Mouse (Mus musculus) 416B (cell line): ENCODE measurements around the gene Paqr3.

Experiments used
- DNase-seq: peaks from one replicate; pipeline ENCODE4 v3.0.0; 2011; ENCODE audit warnings: low read depth

The Paqr3 gene

GRCm38 (mm10) chr5:97111207-97111910 lies at the start of gene Paqr3:
Paqr3 (minus strand) TSS chr5:97111596.
- peak; percentile 97 for DNase-seq

- no peak for DNase-seq
Observed at GRCm38 (mm10) chr5:97154688-97155087, 43.3 kb upstream of the Paqr3 start.

GRCm38 (mm10) chr5:97135331-97135730 lies 23.9 kb upstream of the Paqr3 start:
- no peak for DNase-seq

GRCm38 (mm10) chr5:97129589-97129988 lies 18.2 kb upstream of the Paqr3 start:
- no peak for DNase-seq

DNA sequence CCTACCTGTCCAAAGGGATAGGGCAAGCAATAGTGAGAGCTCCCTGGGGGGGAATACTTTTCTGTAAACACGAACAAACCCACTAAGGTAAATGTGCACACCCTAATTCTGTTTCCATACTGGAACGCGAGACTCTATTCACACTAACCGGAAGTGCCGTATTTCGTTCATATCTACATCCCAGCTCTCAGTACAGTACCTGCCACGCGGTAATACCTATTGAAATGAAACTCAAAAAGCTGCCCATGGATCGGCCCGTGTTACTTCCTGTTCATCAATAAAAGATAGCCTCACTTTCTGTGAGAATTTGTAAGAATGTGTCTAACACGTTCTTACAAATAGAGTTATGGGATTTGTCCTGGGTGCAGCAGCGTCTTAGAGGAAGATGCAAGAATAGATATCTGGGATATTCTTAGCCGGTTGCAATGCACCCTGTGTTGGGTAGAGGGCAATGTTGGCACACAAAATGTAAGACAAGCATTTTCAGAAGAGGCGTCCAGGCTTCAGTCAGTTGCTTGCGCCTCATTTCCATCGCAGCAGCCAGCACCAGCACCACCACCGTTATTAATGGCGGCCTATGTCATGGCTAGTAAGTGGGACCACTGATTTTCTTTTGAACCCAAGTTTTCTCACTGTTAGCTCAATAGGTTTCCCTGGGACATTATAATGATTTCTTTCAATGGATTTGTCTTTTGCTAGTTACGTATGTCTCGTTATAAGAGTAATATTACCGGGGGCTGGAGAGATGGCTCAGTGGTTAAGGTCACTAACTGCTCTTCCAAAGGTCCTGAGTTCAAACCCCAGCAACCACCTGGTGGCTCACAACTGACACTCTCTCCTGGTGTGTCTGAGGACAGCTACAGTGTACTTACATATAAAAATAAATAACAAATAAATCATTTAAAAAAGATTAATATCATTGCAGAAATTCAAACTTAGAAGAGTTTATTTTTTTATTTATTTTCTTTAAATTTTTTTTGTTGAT lies 17.1 kb upstream of the Paqr3 start:
- peak; percentile 77 for DNase-seq

DNA sequence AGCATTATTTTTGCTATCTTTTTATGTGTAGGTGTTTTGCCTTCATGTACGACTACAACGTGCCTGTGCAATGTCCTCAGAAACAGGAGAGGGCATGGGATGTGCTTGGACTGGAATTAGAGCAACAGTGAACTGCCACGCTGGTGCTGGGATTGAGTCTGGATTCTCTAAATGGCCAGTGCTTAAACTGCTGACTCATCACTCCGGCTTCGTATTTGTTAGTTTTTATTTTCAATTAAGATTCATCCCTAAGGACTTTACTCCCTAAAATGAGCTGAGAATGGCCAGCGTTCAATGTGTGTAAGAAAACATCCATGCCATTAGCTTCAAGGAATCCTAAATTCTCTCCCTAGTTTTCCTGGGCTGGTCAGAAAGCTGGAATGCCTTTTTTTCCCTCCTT lies 15.9 kb upstream of the Paqr3 start:
- DNase-seq = no peak

- DNase-seq = peak; percentile 38
Observed at GRCm38 (mm10) chr5:97126005-97126404, 14.6 kb upstream of the Paqr3 start.

DNA sequence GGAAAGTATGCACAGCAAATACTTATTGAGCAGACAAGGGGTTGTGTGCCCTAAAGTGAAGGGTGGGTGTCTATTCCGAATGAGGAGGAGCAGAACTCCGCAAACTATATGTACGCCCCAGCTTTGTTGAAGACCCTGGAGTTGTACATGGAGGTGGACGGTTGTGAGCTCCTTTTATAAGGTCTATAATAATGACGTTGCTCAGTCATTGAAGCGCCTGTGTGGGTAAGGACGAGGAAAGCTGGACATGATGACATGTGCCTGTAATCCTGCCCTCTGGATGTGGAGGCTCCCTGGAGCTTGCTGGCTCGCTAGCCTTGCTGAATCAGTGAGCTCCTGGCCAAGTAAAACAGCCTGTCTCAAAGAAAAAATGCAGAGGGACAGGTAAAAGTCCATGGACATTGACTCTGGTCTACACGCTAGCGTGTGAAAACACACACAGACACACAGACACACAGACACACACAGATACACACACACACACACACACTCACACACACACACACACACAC lies 14.1 kb upstream of the Paqr3 start:
- no peak for DNase-seq

DNA sequence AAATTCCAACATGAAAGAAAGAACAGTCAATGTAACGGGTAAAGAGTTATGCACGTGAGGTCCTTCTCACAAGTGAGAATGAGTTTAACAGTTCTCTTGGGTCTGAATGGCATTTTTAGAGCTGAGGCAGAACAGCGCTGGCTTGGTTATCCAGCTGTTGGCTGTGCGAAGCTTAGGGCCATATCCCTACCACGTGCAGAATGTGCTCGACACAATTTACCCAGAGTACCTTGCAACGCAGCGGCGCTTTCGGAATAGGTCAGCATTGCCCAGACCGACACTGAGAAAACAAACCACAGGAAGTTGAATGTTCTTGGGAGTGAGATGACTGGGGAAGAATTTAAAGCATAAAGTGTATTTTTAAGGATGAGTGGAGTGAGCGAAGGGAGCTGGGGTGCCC lies 13.6 kb upstream of the Paqr3 start:
- no peak for DNase-seq

- no peak for DNase-seq
Observed at GRCm38 (mm10) chr5:97110697-97111096, 699 bp downstream of the Paqr3 start.

DNA sequence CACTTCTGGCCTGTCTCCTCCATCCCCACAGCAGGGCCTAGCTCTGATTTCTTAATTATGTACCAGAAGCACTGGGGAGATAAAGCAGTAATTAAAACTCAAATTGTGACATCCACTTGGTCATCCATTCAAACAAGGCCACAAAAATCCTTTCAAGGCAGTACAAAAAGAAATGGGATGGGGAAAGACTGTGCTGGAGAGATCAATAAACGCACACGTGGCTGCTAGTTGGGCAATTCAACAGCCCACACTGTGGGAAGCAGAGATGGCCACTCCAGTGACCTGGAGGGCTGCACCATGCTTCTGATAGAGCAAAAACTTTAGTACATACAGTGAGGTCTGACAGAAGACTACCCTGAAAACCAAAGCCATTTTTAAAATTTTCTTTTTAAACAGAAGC lies 1.3 kb downstream of the Paqr3 start:
- no peak for DNase-seq

DNA sequence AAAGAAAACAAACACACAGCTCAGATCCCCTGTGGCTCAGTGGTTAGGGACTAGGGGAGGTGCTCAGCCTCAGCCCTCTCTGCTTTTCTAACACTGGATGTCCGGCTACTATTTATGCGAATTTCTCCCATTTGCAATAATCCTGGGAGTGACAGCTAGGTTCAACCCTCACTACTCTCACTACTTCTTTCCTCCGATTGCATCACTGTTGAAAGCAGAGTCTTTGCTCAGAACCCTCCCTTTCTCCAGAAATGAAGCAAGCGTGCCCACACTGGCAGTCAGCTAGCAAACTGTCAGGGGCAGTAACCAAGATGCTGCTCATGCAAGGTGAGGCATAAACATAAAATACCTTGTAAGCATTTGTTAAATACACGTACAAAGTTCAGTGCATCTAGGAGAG lies 3.1 kb downstream of the Paqr3 start:
- DNase-seq = peak; percentile 19

- no peak for DNase-seq
Observed at GRCm38 (mm10) chr5:97099954-97100353, 11.4 kb downstream of the Paqr3 start.

GRCm38 (mm10) chr5:97097631-97098041 lies 13.8 kb downstream of the Paqr3 start:
- no peak for DNase-seq

- no peak for DNase-seq
Observed at GRCm38 (mm10) chr5:97095335-97095734, 16.1 kb downstream of the Paqr3 start.

GRCm38 (mm10) chr5:97092970-97093369 lies 18.4 kb downstream of the Paqr3 start:
- DNase-seq = no peak

GRCm38 (mm10) chr5:97090034-97090784 lies 21.2 kb downstream of the Paqr3 start:
- DNase-seq = no peak

DNA sequence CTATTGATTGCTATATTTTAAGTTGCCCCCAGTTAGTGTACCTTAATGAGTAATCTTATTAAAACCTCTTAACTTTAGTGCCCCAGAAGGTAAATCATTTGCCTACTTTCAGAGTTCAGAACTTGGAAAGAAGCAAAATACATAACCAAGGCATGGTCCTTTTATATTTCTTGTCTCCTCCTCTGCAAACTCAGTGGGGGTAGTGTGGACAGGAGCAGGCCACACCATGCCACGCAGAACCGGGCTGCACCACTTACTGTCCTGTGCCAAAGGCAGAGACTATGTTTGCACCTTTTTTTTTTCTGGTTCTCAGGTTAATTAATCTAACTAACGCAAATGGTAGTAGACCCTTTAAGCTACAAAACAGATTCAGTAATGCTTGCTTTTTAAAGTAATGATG lies 22.0 kb downstream of the Paqr3 start:
- DNase-seq = no peak

DNA sequence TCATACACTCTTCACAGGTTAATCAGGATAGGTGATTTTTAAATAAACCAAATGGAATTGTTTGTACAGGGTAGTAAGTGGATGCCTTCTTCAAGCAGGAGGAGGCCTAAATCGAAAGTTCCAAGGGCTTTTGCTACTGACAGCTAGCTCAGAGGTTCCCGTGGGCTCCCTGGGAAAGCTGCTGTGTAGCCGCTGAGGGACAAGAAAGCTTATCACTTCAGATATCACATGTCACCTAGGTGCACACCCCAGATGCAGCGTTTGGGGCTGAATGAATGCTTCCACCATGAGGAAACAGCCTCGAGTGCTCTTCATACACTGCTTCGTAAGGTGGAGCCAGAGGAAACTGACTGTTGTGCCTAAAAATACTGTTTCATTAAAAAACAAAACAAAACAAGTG lies 23.2 kb downstream of the Paqr3 start:
- DNase-seq = no peak

- no peak for DNase-seq
Observed at GRCm38 (mm10) chr5:97087746-97088145, 23.6 kb downstream of the Paqr3 start.

- no peak for DNase-seq
Observed at GRCm38 (mm10) chr5:97087030-97087630, 24.3 kb downstream of the Paqr3 start.

DNA sequence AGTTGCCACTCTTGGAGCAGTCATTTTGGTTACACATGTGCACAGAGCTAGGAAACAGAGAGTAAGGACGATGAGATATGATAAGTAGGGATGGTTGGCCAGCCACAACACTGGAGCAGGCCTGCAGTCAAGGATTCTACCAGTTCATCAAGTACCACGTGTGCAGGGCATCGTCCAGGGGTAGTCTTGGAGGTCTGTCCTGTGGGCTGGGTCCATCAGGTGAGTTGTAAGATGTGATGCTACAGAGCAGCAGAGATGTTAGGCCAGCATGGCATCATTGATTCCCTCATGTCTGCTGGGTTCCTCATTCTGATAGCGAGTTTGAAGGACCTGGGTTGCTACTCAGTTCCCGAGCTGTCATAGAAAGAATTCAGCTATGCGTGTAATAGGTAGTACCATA lies 26.3 kb downstream of the Paqr3 start:
- no peak for DNase-seq
